Mouse (Mus musculus) brain, adult 10 weeks (tissue): Measurements from ENCODE around the gene Me1. TPM values are rescaled to one million over a fixed set of nuclear protein-coding genes. Genes with fewer than 3 reads are reported as not detected.

Experiments
- polyA plus RNA-seq: library from polyadenylated mRNA; stranded (reverse); fragments of 350-450 nt; fragmentation: Illumina TruSeq; extraction: RNeasy Lipid Tissue Mini Kit (QIAGEN cat#74804); gene quantifications from one replicate; pipeline ENCODE4 v1.2.3, GENCODE M21; 2015; ENCODE audit warnings: low read depth, low replicate concordance

Me1 gene
- 66.0 TPM for polyA plus RNA-seq

DNA sequence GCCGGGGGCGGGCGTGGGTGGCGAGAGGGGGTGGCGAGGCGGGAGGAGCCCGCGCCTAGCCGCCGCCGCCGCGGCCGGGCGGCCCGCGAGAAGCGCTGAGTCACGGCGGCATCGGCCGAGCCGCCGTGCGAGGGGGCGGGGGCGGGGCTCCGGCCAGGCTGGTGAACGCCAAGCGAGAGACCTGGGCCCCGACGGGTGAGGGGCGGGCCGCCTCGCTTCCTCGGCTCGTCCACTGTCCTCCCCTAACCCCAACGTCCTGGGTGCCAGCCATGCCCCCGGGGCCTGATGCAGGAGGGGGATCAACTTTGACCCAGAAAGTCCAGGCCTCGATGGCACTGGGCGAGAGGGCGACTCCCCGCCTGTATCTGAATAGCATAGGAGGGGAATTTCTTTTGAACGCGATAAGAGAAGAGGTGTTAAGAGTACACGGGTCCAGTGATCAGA lies at the start of gene Me1:
Gene Me1 (minus strand): TSS at position 136 of the 444 bp plus-strand sequence.

DNA sequence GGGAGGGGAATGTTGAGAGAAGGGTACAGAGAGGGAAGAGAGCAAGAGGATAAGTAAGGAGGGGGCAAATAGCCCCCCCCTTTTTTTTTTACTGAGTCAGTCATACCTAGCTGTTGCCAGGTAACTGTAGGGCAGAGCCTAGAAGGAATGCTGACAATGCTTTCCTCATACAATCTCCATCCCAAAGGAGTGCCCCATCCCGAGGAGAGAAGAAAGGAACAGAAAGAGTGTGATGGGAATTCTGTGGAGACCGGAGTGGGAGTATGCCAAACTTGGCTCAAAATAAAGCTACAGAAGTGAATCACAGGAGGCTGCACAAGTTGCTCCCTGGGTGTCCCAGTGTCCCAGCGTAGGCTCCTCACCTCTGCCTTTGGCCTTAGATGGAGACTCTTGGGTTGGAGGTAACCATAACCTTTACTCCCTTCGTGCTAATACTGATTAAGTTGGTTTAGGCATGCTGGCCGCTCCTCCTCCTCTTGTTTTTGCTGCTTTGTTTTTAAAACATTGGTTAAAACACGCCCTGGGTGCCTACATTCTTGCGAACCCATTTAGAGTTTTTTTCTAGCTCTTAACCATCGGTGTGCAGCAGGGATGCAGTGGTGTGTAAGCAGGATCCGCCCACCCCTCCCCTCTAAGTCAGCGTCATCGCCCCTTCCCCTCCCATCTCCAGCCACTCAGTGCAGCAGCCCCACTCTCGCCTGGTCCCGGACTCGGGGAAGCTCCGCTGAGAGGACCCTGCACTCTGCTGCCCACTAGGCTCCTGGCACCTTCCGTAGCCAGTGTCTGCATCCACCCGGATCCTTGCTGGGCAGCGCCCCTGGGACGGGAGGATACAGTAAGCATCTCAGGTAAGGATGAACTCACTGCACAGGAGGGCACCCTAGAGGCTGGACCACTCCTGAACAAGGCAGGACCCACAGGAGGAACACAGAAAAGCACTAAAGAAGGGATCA lies 47.5 kb upstream of the Me1 start, which contains the start of gene Prss35:
Gene Prss35 (plus strand): TSS at position 691 of the 953 bp plus-strand sequence.

DNA sequence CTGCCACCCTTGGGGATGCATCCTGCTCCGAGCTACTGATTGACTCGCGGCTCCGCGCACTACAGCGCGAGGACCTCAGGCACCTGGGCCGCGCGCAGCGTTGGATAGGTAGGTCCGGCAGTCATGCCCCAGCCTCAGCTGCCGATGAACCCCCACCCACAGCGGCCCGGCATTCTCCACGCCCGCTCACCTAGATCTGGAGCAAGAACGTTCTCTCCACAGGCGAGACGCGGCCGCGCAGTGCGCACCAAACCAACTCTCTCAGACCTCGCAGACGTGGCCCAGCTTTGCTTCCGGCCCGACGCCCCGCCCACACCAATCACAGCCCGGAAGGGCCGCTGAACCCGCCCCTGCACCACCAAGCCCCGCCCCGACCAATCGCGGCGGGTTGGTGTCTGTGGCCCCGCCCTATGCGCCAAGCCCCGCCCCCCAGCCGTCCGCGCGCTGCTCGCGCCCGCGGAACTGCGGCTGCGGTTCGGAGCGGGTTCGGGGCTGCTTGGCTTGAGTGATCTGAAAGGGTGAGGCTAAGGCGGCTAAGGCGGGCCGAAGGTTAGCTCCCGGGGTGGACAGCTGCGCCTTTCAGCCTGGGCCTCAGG lies 124.1 kb downstream of the Me1 start, which contains the start of the genes Pgm3 and Rwdd2a:
Gene Pgm3 (minus strand): TSS at position 303 of the 596 bp plus-strand sequence.
Gene Rwdd2a (plus strand): TSS at position 452 of the 596 bp plus-strand sequence.

Other genes with a start within 250 kb of the Me1 start
- gene Ube2cbp, start 231.0 kb downstream of the Me1 start, polyA plus RNA-seq, result 2.1 TPM
- gene Dop1a, start 228.8 kb downstream of the Me1 start, polyA plus RNA-seq, result 27.3 TPM
- gene Pgm3, start 124.1 kb downstream of the Me1 start, polyA plus RNA-seq, result 10.7 TPM
- 49.0 TPM for gene Rwdd2a, start 124.0 kb downstream of the Me1 start, polyA plus RNA-seq
- 3.0 TPM for gene Prss35, start 47.7 kb upstream of the Me1 start, polyA plus RNA-seq
- gene Snap91, start 184.7 kb upstream of the Me1 start, polyA plus RNA-seq, result 182 TPM